Mouse (Mus musculus) G1E (cell line): ENCODE measurements around the gene Orm3.

Experiments used
- CTCF ChIP-seq: IDR thresholded peaks from 2 replicates; pipeline ENCODE4 v1.5.1; 2012; ENCODE audit warnings: low read depth, low read length, inconsistent platforms, mixed read lengths
- GATA1 ChIP-seq: IDR thresholded peaks from 2 replicates; pipeline ENCODE4 v1.6.1; 2012; ENCODE audit warnings: borderline replicate concordance, low read length, inconsistent platforms, mixed read lengths
- GATA2 ChIP-seq: IDR thresholded peaks from 2 replicates; pipeline ENCODE4 v1.6.1; 2012; ENCODE audit warnings: low read depth, low read length, inconsistent platforms, borderline replicate concordance
- POLR2AphosphoS5 ChIP-seq: IDR thresholded peaks from 2 replicates; pipeline ENCODE4 v1.6.1; 2012; ENCODE audit warnings: low read depth, low read length, inconsistent platforms; ENCODE audit not compliant: insufficient replicate concordance
- TAL1 ChIP-seq: conservative IDR thresholded peaks from 2 replicates; pipeline ENCODE4 v1.6.1; 2012; ENCODE audit warnings: low read depth, low read length, inconsistent platforms, mixed read lengths

DNA sequence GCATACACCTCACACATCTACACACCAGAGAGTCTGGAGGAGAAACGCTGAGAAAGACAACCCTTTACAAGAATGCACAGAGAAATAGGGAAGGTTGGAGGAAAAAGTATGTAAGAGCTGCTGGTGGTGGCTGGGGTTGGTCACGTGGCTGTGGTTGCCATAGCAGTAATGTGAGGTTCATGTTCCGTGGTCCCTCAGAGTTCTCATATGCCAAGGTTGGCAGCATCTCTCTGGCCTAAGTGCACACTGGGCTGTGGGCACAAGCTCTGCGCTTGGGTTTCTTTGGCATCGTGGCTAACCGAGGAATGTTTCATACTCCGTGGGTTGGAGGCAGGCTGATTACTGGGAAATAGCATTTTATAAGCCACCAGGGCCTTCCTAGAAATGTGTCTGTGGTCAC lies 44.5 kb upstream of the Orm3 start:
- TF ChIP-seq CTCF, result no peak
- no peak for TF ChIP-seq GATA1
- TF ChIP-seq TAL1, result no peak
- no peak for TF ChIP-seq GATA2
- TF ChIP-seq POLR2AphosphoS5, result no peak
